ENCODE assay signal across 8 mouse cellular contexts in the genomic region with DNA sequence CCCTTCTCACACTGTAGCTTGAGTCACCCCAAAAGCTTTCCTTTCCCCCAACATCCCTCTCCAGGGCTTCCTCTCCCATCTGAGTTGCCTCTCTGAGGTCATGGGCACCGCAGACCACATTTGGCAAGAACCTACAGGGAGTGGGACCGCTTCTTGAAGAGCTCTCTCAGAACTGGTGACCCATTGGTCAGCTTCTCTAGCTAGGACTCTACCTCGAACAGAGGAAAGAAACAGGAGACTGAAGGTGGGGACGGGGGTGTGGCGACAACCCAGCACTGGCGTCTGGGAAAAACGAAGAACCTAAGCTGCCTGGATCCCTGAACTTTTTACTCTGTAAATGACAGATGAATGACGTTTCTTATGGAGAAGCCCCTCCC. TPM values are rescaled to one million over a fixed set of nuclear protein-coding genes. Genes with fewer than 3 reads are reported as not detected.
DNase-seq lines count a peak whose midpoint lies in the region; ATAC-seq and TF ChIP-seq lines count a peak whose summit lies in the region.

No protein-coding gene starts in this region.

- no peak overlapping the region for H3ac ChIP-seq in C2C12 (ENCODE audit: control insufficient read depth, insufficient read length, low read depth)

- H3K79me2 ChIP-seq in C2C12 (ENCODE audit: control insufficient read depth, insufficient read depth) (no peaks in the 10 kb centered on the region), macrophage (ENCODE audit: inconsistent target) (no peaks in the 10 kb centered on the region)

- TF ChIP-seq CTCF in C2C12 (IDR thresholded peaks at IDR 0.05; ENCODE audit: control insufficient read depth, insufficient read depth, insufficient read length), result no peak

- H3K36me3 ChIP-seq in C2C12 (ENCODE audit: control insufficient read depth, insufficient read depth) (no peaks in the 10 kb centered on the region), macrophage (ENCODE audit: inconsistent target) (no peaks in the 10 kb centered on the region)

- ATAC-seq in granulocyte monocyte progenitor cell, adult 5-6 weeks (replicated peaks; ENCODE audit: poor library complexity, severe bottlenecking), result peak; percentile 78

- H3K27ac ChIP-seq in macrophage, result peak overlapping the region; percentile 95

- DNase-seq in embryo, embryonic 9.5 days (ENCODE audit: extremely low spot score), result peak; percentile 15
- no peak for DNase-seq in embryo, embryonic 11 days
- no peak for DNase-seq in adrenal gland, postnatal 10 days
- no peak for DNase-seq in adrenal gland, adult 8-10 months
- no peak for DNase-seq in thymus, postnatal 0 days (ENCODE audit: low spot score)

- 13% methylated on average over 8 of the region's 8 CpGs for WGBS in macrophage (ENCODE audit: missing documents)

- H3K27me3 ChIP-seq in C2C12 (ENCODE audit: control insufficient read depth, insufficient read depth, insufficient read length), result no peaks in the 10 kb centered on the region

- H3K4me3 ChIP-seq in C2C12 (ENCODE audit: insufficient read depth, poor library complexity, severe bottlenecking) (no peak overlapping the region), macrophage (ENCODE audit: inconsistent target) (no peak overlapping the region)

- H3K79me3 ChIP-seq in C2C12 (ENCODE audit: low read depth), result no peaks in the 10 kb centered on the region

TF ChIP-seq in C2C12, 6 proteins besides CTCF, POLR2A, EP300 and RAD21:
- TF ChIP-seq MYOD1 (IDR thresholded peaks at IDR 0.05; ENCODE audit: control insufficient read depth, insufficient read length, low read depth) (no peak), CEBPB (IDR thresholded peaks at IDR 0.05; ENCODE audit: low read depth) (no peak), FOSL1 (IDR thresholded peaks at IDR 0.05; ENCODE audit: insufficient read depth, low read length, poor library complexity, severe bottlenecking) (peak; percentile 13)
TF ChIP-seq in C2C12: peak in this region for 1.

RNA-seq across cellular contexts. Expression of a gene that starts 51.8 kb away (rescaled TPM):
- 52.7 TPM for polyA plus RNA-seq in C2C12 (2012; fragmentation: generic; extraction: Trizol)
- total RNA-seq in granulocyte monocyte progenitor cell, adult 5-6 weeks (2014; fragmentation: Nextera tagmentation), result 70.1 and 81.1 TPM in 2 replicates
- total RNA-seq in granulocyte monocyte progenitor cell, adult 5-6 weeks (2017), result 70.1 and 72.9 TPM in 2 replicates
- 1 to 10 TPM in 22 of 26 experiments, under 1 TPM in 4; 0.71 to 8.7 (median 3.0) TPM for total RNA-seq in macrophage (2018; cell fraction: chromatin; rRNA removed)
- total RNA-seq in macrophage (2018; cell fraction: cytosol; rRNA removed), result 10 to 100 TPM; 17.1 to 39.7 (median 31.0) TPM
- 10 to 100 TPM in 11 of 26 experiments, 1 to 10 TPM in 15; 2.3 to 23.6 (median 9.0) TPM for total RNA-seq in macrophage (2018; cell fraction: nucleus; rRNA removed)
- polyA plus RNA-seq in macrophage (2018), result 23.7 to 60.3 TPM (median 39.3 TPM) in 3 replicates
- total RNA-seq in adrenal gland, postnatal 10 days (2021), result 10 to 100 TPM; 23.8 to 26.0 TPM
- total RNA-seq in adrenal gland, adult 8-10 months (2022), result 10 to 100 TPM; 16.9 to 25.6 (median 21.3) TPM
- polyA plus RNA-seq in thymus, postnatal 0 days (2015; fragmentation: Nextera tagmentation; extraction: Ambion mirVana), result 177 and 196 TPM in 2 replicates

RNA-seq across cellular contexts. Expression of a gene that starts 58.2 kb away (rescaled TPM):
- polyA plus RNA-seq in C2C12 (2012; fragmentation: generic; extraction: Trizol), result 4.0 TPM
- 6.3 and 9.3 TPM in 2 replicates for total RNA-seq in granulocyte monocyte progenitor cell, adult 5-6 weeks (2014; fragmentation: Nextera tagmentation)
- 6.6 and 8.5 TPM in 2 replicates for total RNA-seq in granulocyte monocyte progenitor cell, adult 5-6 weeks (2017)
- total RNA-seq in macrophage (2018; cell fraction: chromatin; rRNA removed), result 100 to 1,000 TPM in 5 of 26 experiments, 10 to 100 TPM in 21; 20.0 to 162 (median 72.9) TPM
- total RNA-seq in macrophage (2018; cell fraction: cytosol; rRNA removed), result 10 to 100 TPM; 25.3 to 91.3 (median 56.1) TPM
- total RNA-seq in macrophage (2018; cell fraction: nucleus; rRNA removed), result 100 to 1,000 TPM in 5 of 26 experiments, 10 to 100 TPM in 21; 28.2 to 135 (median 67.7) TPM
- polyA plus RNA-seq in macrophage (2018), result 30.8 to 37.9 TPM (median 31.3 TPM) in 3 replicates
- 10 to 100 TPM; 10.7 to 11.4 TPM for total RNA-seq in adrenal gland, postnatal 10 days (2021)
- total RNA-seq in adrenal gland, adult 8-10 months (2022), result 10 to 100 TPM; 21.1 to 36.2 (median 30.3) TPM
- 6.8 TPM in 2 replicates for polyA plus RNA-seq in thymus, postnatal 0 days (2015; fragmentation: Nextera tagmentation; extraction: Ambion mirVana)
